Mouse (Mus musculus) testis, adult 2 months (tissue): ENCODE measurements around the gene Nfe2l1. TPM values are rescaled to one million over a fixed set of nuclear protein-coding genes. Genes with fewer than 3 reads are reported as not detected.

ENCODE experiments used
- H3K27ac ChIP-seq: fragments of 200-500 bp; 2 replicates; pipeline ENCODE4 v1.5.1; 2012; ENCODE audit warnings: low read depth, low read length; ENCODE audit not compliant: control insufficient read depth, insufficient read depth
- H3K27me3 ChIP-seq: fragments of 200-500 bp; 2 replicates; pipeline ENCODE4 v1.6.1; 2012; ENCODE audit warnings: mild to moderate bottlenecking, low read length, moderate library complexity; ENCODE audit not compliant: control insufficient read depth, insufficient read depth
- H3K36me3 ChIP-seq: fragments of 200-500 bp; 2 replicates; pipeline ENCODE4 v1.6.1; 2012; ENCODE audit warnings: mild to moderate bottlenecking, low read length; ENCODE audit not compliant: control insufficient read depth, insufficient read depth
- H3K4me1 ChIP-seq: fragments of 200-500 bp; 2 replicates; pipeline ENCODE4 v1.6.1; 2012; ENCODE audit warnings: low read length; ENCODE audit not compliant: control insufficient read depth, insufficient read depth
- H3K4me3 ChIP-seq: fragments of 200-500 bp; 2 replicates; pipeline ENCODE4 v1.5.1; 2012; ENCODE audit warnings: low read depth, mild to moderate bottlenecking, low read length, moderate library complexity, mixed read lengths; ENCODE audit not compliant: control insufficient read depth
- CTCF ChIP-seq: fragments of 200-500 bp; IDR thresholded peaks from 2 replicates; pipeline ENCODE4 v1.5.1; 2012; ENCODE audit warnings: low read depth, mild to moderate bottlenecking, inconsistent platforms, low read length, moderate library complexity; ENCODE audit not compliant: control insufficient read depth, insufficient read depth, insufficient replicate concordance
- POLR2A ChIP-seq: fragments of 200-500 bp; IDR thresholded peaks from 2 replicates; pipeline ENCODE4 v1.6.1; 2012; ENCODE audit warnings: low read depth, mild to moderate bottlenecking, inconsistent platforms, low read length, moderate library complexity; ENCODE audit not compliant: control insufficient read depth
- polyA plus RNA-seq: library from polyadenylated mRNA; depleted of rRNA; stranded (reverse); fragments of >200 nt; gene quantifications from 2 replicates; pipeline ENCODE4 v1.2.3, GENCODE M21; 2012

Gene Nfe2l1
- polyA plus RNA-seq, 1 experiment: 59.1 TPM

DNA sequence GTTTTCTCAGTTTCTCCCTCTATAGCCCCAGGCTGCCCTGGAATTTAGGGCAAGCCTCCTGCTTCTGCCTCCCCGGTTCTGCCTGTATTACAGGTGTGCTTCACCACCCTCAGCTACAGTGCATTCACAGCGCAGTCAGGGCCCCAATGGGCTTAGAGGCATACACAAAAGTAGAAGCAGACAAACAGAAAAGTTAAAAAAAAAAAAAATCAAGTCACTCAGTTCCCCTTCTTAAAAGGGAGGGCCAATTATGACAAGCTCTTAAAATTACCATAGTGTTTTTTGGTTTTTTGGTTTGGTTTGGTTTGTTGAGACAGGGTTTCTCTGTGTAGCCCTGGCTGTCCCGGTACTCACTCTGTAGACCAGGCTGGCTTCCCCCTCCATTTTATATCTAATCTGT is 2.8 kb upstream of the Nfe2l1 start:
- H3K27ac ChIP-seq: no peak overlapping the region
- no peaks in the 10 kb centered on the region for H3K27me3 ChIP-seq
- no peak for TF ChIP-seq POLR2A
- no peak for TF ChIP-seq CTCF
- H3K36me3 ChIP-seq: no peaks in the 10 kb centered on the region
- peaks cover 8% of the 10 kb centered on the region for H3K4me1 ChIP-seq
- H3K4me3 ChIP-seq: no peak overlapping the region

DNA sequence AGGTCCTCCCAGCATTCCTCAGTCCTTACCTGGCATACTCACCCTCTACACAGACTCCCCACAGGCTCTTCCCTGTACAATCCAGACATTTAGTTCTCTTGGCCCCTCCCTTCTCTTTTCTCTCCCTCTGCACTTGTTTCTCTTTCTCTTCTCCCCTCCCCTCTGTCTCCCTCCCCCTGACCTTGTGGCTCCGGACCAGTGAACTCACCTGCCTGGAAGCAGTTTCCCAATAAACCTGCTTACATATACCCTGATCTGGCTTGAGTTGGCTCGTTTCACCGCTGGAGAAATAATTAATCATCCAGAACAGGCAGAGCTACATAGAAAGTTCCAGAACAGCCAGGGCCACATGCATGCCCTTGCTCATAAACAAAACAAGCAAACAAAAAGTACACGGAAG is 1.7 kb upstream of the Nfe2l1 start:
- H3K27me3 ChIP-seq: no peaks in the 10 kb centered on the region
- no peaks in the 10 kb centered on the region for H3K36me3 ChIP-seq
- H3K4me1 ChIP-seq: peaks cover 14% of the 10 kb centered on the region
- H3K27ac ChIP-seq: peak overlapping the region; percentile 30; the same call in 1 of the 2 replicates
- no peak overlapping the region for H3K4me3 ChIP-seq
- TF ChIP-seq POLR2A: no peak
- TF ChIP-seq CTCF: no peak

DNA sequence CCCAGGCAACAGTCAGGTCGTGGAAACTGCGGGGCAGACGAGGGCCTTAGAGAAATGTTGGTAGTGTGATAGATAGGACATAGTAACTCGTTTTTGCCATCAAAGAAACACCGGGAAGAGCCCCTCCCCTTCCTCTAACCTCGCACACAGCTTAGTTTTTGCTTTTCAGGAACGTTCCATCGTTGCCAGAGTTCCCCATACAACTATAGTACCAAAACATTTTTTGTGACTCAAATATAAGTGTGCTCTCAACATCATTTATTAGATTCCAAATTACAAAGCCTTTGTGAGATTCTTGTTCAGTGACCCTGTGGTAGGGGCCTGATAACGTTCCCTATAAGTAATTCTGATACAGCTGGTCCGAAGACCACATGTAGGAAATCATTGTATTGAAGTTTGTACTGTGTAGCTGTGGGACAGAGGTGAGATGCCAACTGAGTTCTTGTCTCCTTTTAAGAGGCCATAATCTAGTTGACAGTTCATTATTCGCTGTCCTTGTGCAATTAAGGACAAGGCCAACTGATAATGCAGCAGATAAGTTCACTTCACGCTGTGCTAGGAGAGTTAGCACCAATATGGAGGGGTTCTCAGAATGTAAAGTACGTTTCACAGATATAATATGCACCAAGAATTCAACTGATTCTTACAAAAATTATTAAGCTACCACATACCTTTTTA is 910 bp upstream of the Nfe2l1 start:
- no peaks in the 10 kb centered on the region for H3K36me3 ChIP-seq
- TF ChIP-seq CTCF (peak; percentile 8; the same call in 1 of the 2 replicates), POLR2A (no peak)
- peak overlapping the region; percentile 99 for H3K27ac ChIP-seq
- no peaks in the 10 kb centered on the region for H3K27me3 ChIP-seq
- peak overlapping the region; percentile 96 for H3K4me3 ChIP-seq
- peaks cover 14% of the 10 kb centered on the region for H3K4me1 ChIP-seq

DNA sequence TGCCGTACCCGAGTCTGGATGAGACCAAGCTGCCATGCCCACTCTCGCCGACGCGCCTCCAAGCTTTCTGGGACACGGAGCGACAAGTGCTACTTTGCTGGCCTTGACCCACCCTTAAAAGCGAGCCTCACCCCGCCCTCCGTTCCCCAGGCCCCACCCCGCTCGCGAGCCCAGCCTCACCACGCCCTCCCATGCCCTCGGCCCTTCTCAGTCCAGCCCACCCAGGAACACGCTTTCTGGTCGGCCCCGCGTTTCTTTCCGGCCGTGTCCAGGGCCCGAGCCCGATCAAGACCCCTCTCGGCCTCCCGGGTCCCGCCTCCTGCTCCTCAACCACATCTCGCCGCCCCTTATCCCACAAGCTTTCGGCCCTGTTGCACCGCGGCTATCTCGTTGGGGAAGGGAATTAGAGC is 360 bp downstream of the Nfe2l1 start:
- TF ChIP-seq POLR2A (peak; percentile 89), CTCF (no peak; the same call in 1 of the 2 replicates)
- Histone ChIP-seq H3K36me3 (no peaks in the 10 kb centered on the region), H3K4me3 (peak overlapping the region; percentile 97), H3K4me1 (peaks cover 20% of the 10 kb centered on the region), H3K27me3 (no peaks in the 10 kb centered on the region), H3K27ac (peak overlapping the region; percentile 98)

DNA sequence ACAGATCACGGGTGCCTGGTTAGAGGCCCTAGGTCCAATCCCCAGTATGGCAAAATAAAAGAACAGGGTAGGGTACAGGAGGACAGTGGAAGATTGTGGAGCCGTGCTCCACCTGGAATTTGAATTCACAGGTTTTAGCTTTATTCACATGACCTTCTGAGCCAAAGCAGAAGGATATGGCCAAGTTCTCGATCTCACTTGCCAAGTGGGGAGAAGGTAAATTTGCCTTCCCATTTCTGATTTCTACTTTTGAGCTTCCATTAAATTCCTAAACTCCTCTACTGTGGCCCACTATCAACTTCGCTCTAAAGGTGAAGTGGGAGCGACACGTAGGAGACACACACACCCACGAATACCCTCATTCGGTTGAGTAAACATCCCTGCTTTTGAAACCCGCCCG is 887 bp downstream of the Nfe2l1 start:
- Histone ChIP-seq H3K36me3 (no peaks in the 10 kb centered on the region), H3K27ac (peak overlapping the region; percentile 98), H3K4me3 (peak overlapping the region; percentile 97), H3K4me1 (peaks cover 24% of the 10 kb centered on the region), H3K27me3 (no peaks in the 10 kb centered on the region)
- TF ChIP-seq POLR2A (no peak), CTCF (no peak)

DNA sequence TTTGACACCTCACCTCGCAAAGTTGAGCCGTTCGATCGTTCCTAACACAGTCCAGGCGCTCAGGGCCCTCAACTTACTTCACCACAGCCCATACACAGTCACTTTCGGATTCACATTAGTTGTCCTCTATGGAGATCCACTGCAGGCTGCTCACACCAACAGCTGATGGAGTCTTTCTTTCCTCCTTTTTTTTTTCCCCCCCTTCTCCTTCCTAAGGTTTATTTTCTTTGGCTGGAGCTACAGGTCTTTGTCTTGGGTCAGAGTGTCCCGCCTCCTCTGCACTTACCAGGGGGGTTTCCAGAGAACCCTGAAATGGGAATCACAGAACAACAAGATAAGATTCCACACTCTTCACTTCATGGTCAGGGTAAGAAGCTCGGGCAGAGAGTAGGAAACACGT is 1.9 kb downstream of the Nfe2l1 start:
- peak overlapping the region; percentile 4 for H3K4me3 ChIP-seq
- no peaks in the 10 kb centered on the region for H3K36me3 ChIP-seq
- TF ChIP-seq CTCF (no peak), POLR2A (no peak)
- peaks cover 31% of the 10 kb centered on the region for H3K4me1 ChIP-seq
- H3K27me3 ChIP-seq: no peaks in the 10 kb centered on the region
- 0 out of 2 replicates have a peak overlapping the region, but pooled peaks have one; percentile 7 for H3K27ac ChIP-seq

DNA sequence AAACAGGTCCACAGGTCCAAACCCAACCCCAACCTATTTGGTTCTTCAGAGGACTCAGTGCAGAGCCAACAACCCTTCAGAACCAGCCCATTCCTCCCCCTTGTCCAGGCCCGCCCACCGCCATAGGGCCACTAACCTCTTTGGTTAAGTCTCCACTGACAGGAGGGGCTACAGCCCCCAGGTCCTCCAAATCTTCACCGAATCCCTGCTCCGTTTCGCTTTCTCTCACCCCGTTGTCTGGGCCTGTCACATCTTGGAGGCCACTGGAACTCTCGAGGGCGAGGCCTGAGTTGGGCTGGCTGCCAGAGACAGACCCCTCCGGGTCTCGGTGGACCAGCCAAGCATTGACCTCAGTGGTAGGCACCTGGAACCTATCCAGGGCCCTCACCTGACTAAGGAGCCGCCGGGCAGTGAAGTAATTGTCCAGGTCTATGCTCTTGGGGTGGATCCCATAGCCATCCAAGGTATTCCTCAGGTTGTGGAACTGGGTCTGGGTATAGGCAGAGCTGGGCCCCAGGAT is 2.6 kb downstream of the Nfe2l1 start:
- Histone ChIP-seq H3K27me3 (no peaks in the 10 kb centered on the region), H3K36me3 (no peaks in the 10 kb centered on the region), H3K4me1 (peaks cover 32% of the 10 kb centered on the region), H3K27ac (peak overlapping the region; percentile 41; the same call in 1 of the 2 replicates), H3K4me3 (peak overlapping the region; percentile 9; the same call in 1 of the 2 replicates)
- TF ChIP-seq CTCF: no peak
- TF ChIP-seq POLR2A: no peak
